Mouse (Mus musculus) E14TG2a.4 (cell line): ENCODE results near the gene Upp2.

Source experiments
- CTCF ChIP-seq: conservative IDR thresholded peaks from 2 replicates; pipeline ENCODE4 v1.5.1; 2014; ENCODE audit warnings: low read length
- NANOG ChIP-seq: IDR thresholded peaks from 2 replicates; pipeline ENCODE4 v1.6.1; 2014; ENCODE audit warnings: borderline replicate concordance, low read length, mixed read lengths
- POU5F1 ChIP-seq: IDR thresholded peaks from 2 replicates; pipeline ENCODE4 v1.6.1; 2014; ENCODE audit warnings: low read length, borderline replicate concordance

- no peak for TF ChIP-seq CTCF
- no peak for TF ChIP-seq POU5F1
- no peak for TF ChIP-seq NANOG
Observed at GRCm38 (mm10) chr2:58661116-58661515, 94.0 kb downstream of the Upp2 start.
